11 mouse cellular contexts compared by ENCODE assay signal in the genomic region with DNA sequence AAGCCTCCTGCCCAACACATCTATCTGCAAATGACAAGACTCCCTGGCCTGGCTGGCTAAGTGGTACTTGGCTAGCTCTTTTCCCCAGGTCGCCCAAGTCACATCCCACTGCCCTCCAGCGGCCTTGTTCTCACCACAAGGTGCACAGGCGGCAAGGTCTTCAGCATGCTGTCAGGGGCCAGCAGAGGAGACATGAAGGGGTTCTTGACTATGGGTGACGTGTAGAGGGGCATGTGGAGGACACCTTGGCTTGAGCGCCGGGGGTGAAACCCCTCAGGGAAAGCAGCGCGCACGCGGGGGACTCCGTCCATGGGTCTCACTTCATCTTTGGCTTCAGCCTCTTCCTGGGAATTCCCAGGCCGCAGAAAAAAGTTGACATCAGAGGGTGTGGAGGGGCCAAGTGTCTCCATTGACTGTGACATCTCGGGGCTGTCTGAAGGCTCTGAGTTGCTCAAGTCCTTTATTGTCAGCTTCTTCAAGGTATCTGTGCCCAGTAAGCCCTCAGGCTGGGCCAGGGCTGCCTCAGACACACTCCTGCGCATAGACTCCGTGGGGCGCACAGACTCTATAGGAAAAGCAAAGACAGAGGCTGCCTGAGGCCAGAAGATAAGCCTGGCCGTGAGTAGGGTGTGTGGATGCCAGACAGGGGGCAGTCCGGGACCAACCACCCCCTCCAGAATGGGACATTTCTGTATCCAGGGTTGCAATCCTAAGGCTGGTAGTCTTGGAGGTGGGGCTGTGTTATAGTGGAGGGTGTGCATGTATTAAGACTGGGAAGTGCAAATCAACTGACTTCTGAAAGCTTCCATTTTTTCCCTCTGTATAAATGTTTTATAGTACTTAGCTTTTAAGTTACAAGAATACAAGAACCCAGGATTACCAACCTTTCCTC. TPM values are rescaled to one million over a fixed set of nuclear protein-coding genes. Genes with fewer than 3 reads are reported as not detected.
A peak's percentile ranks its signal among the peaks of the same experiment; 100 is the strongest.
DNase-seq lines count a peak whose midpoint lies in the region; ATAC-seq and TF ChIP-seq lines count a peak whose summit lies in the region.
"Had no signal": no experiment of that assay in that cellular context is flagged by ENCODE, and none has a peak within 500 bp of the region (broad histone marks: within the 10 kb centered on the region; RNA-seq: fewer than 3 reads in every experiment).

No protein-coding gene starts in this region.

- peaks cover 22% of the 10 kb centered on the region for H3K4me1 ChIP-seq in lung, embryonic 16.5 days (replicated peaks; ENCODE audit: control insufficient read depth, insufficient read depth, low read length)
- peaks cover 19% of the 10 kb centered on the region for H3K4me1 ChIP-seq in heart, postnatal 0 days (ENCODE audit: control insufficient read depth, insufficient read depth)
- H3K4me1 ChIP-seq in liver, embryonic 13.5 days (replicated peaks): peaks cover 44% of the 10 kb centered on the region

- H3K27me3 ChIP-seq in lung, embryonic 16.5 days (ENCODE audit: control insufficient read depth, insufficient read depth, low read depth, low read length): no peaks in the 10 kb centered on the region
- no peaks in the 10 kb centered on the region for H3K27me3 ChIP-seq in heart, postnatal 0 days (ENCODE audit: control insufficient read depth, insufficient read depth, low read length)
- 0 out of 2 replicates have a peak, but pooled peaks cover 3% of the 10 kb centered on the region for H3K27me3 ChIP-seq in liver, embryonic 13.5 days

- 54% methylated on average over 18 of the region's 18 CpGs for WGBS in lung, embryonic 16.5 days
- WGBS in heart, postnatal 0 days: 54% methylated on average over 18 of the region's 18 CpGs
- WGBS in liver, embryonic 13.5 days (ENCODE audit: insufficient replicate concordance): 39% methylated on average over 18 of the region's 18 CpGs

- H3K4me3 ChIP-seq in lung, embryonic 16.5 days (ENCODE audit: low read length): peak overlapping the region; percentile 46
- peak overlapping the region; percentile 32; the same call in 1 of the 2 replicates for H3K4me3 ChIP-seq in heart, postnatal 0 days (ENCODE audit: low read depth, low read length)
- H3K4me3 ChIP-seq in liver, embryonic 13.5 days (replicated peaks): peak overlapping the region; percentile 56; the same call in 1 of the 2 replicates

- TF ChIP-seq EP300 in heart, postnatal 0 days (IDR thresholded peaks at IDR 0.05; ENCODE audit: low read depth): no peak

- TF ChIP-seq CTCF in heart, postnatal 0 days (IDR thresholded peaks at IDR 0.05; ENCODE audit: low read depth): no peak

- H3K9ac ChIP-seq in lung, embryonic 16.5 days (ENCODE audit: low read length): no peak overlapping the region; the same call in 1 of the 2 replicates
- H3K9ac ChIP-seq in heart, postnatal 0 days (replicated peaks; ENCODE audit: low read depth, low read length): peak overlapping the region; percentile 45
- peak overlapping the region; percentile 64; the same call in 1 of the 2 replicates for H3K9ac ChIP-seq in liver, embryonic 13.5 days

- ATAC-seq in lung, embryonic 16.5 days (ENCODE audit: low read depth): no peak
- ATAC-seq in heart, postnatal 0 days (ENCODE audit: insufficient read depth, low read depth): no peak
- peak; percentile 68 for ATAC-seq in liver, embryonic 13.5 days (ENCODE audit: low read depth)

- peaks cover 11% of the 10 kb centered on the region for H3K36me3 ChIP-seq in lung, embryonic 16.5 days (ENCODE audit: control insufficient read depth, insufficient read depth, low read length)
- peaks cover 32% of the 10 kb centered on the region for H3K36me3 ChIP-seq in heart, postnatal 0 days (replicated peaks; ENCODE audit: control insufficient read depth, insufficient read depth, low read length)
- peaks cover 16% of the 10 kb centered on the region; the same call in 1 of the 2 replicates for H3K36me3 ChIP-seq in liver, embryonic 13.5 days

- no peaks in the 10 kb centered on the region for H3K9me3 ChIP-seq in lung, embryonic 16.5 days (ENCODE audit: control insufficient read depth, low read length)
- H3K9me3 ChIP-seq in heart, postnatal 0 days (replicated peaks; ENCODE audit: control insufficient read depth, low read length): no peaks in the 10 kb centered on the region
- H3K9me3 ChIP-seq in liver, embryonic 13.5 days (replicated peaks): no peaks in the 10 kb centered on the region

- no peak for DNase-seq in lung, adult 18-20 months
- no peak for DNase-seq in heart, postnatal 0 days (ENCODE audit: low spot score)
- peak; percentile 47 for DNase-seq in liver, embryonic 13.5 days
- DNase-seq in thymus, postnatal 10 days (ENCODE audit: low spot score in 2 of 2): peak; percentile 17 to 26
- no peak for DNase-seq in left cerebral cortex, adult 18-20 months (ENCODE audit: low spot score in 2 of 2)
- no peak for DNase-seq in ovary, postnatal 10 days (ENCODE audit: low spot score)
- no peak for DNase-seq in right cerebral cortex, adult 2 months (ENCODE audit: low spot score in 2 of 2)

- H3K27ac ChIP-seq in lung, embryonic 16.5 days (ENCODE audit: low read length): no peak overlapping the region
- H3K27ac ChIP-seq in heart, postnatal 0 days (ENCODE audit: low read depth): peak overlapping the region; percentile 66; the same call in 1 of the 2 replicates
- no peak overlapping the region for H3K27ac ChIP-seq in liver, embryonic 13.5 days

- peak overlapping the region; percentile 79 for H3K4me2 ChIP-seq in lung, embryonic 16.5 days (ENCODE audit: low read depth, low read length)
- peak overlapping the region; percentile 70 for H3K4me2 ChIP-seq in heart, postnatal 0 days (ENCODE audit: low read depth, low read length)
- H3K4me2 ChIP-seq in liver, embryonic 13.5 days: peak overlapping the region; percentile 81

RNA-seq across cellular contexts. Expression of a gene that starts 11.1 kb away (rescaled TPM):
- 0.33 and 2.9 TPM in 2 replicates for polyA plus RNA-seq in lung, embryonic 16.5 days (2015; fragmentation: Nextera tagmentation; extraction: Ambion mirVana)
- not detected in 2 replicates for total RNA-seq in heart, postnatal 0 days (2014; rRNA removed; ENCODE audit: low replicate concordance)
- polyA plus RNA-seq in heart, postnatal 0 days (2015; fragmentation: Nextera tagmentation; extraction: Ambion mirVana): not detected in 2 replicates
- polyA plus RNA-seq in liver, embryonic 13.5 days (2015; fragmentation: Nextera tagmentation; extraction: Ambion mirVana): 0.15 TPM in 1 of 2 replicates, not detected in the other
- total RNA-seq in left cerebral cortex, adult 18-20 months (2021): not detected
- total RNA-seq: adrenal gland, postnatal 4 days had no signal
- polyA plus RNA-seq: large intestine, adult 2 months had no signal

RNA-seq across cellular contexts. Expression of a gene that starts 17.9 kb away (rescaled TPM):
- polyA plus RNA-seq in lung, embryonic 16.5 days (2015; fragmentation: Nextera tagmentation; extraction: Ambion mirVana): 9.4 and 11.4 TPM in 2 replicates
- 23.5 and 31.1 TPM in 2 replicates for total RNA-seq in heart, postnatal 0 days (2014; rRNA removed; ENCODE audit: low replicate concordance)
- polyA plus RNA-seq in heart, postnatal 0 days (2015; fragmentation: Nextera tagmentation; extraction: Ambion mirVana): 19.3 and 21.5 TPM in 2 replicates
- polyA plus RNA-seq in liver, embryonic 13.5 days (2015; fragmentation: Nextera tagmentation; extraction: Ambion mirVana): 2.4 and 2.7 TPM in 2 replicates
- 1 to 10 TPM; 7.6 to 8.2 TPM for total RNA-seq in left cerebral cortex, adult 18-20 months (2021)

RNA-seq across cellular contexts. Expression of a gene that starts 32.0 kb away (rescaled TPM):
- polyA plus RNA-seq in lung, embryonic 16.5 days (2015; fragmentation: Nextera tagmentation; extraction: Ambion mirVana): 0.49 TPM in 1 of 2 replicates, not detected in the other
- not detected in 2 replicates for total RNA-seq in heart, postnatal 0 days (2014; rRNA removed; ENCODE audit: low replicate concordance)
- polyA plus RNA-seq in heart, postnatal 0 days (2015; fragmentation: Nextera tagmentation; extraction: Ambion mirVana): 0.42 and 1.1 TPM in 2 replicates
- polyA plus RNA-seq in liver, embryonic 13.5 days (2015; fragmentation: Nextera tagmentation; extraction: Ambion mirVana): not detected in 2 replicates
- not detected for total RNA-seq in left cerebral cortex, adult 18-20 months (2021)
- total RNA-seq: adrenal gland, postnatal 4 days had no signal
- polyA plus RNA-seq: testis, adult 2 months had no signal

Comparison
In these comparisons a context has a peak if more than half of its experiments do, and no peak if none do; other contexts are left out.
1. DNase-seq: peak in liver, embryonic 13.5 days (single experiment) and thymus, postnatal 10 days (2 of 2); none in lung, adult 18-20 months (0 of 2), heart, postnatal 0 days (single experiment), left cerebral cortex, adult 18-20 months (0 of 2), ovary, postnatal 10 days (single experiment) and right cerebral cortex, adult 2 months (0 of 2).
2. Peak in every context shown above with its lines, with median percentiles within 50 percentile points of each other: H3K4me2 ChIP-seq and H3K4me3 ChIP-seq.